Mouse (Mus musculus) erythroblast, embryonic 14.5 days (primary cell): ENCODE results near the gene Lhx8. TPM values are rescaled to one million over a fixed set of nuclear protein-coding genes. Genes with fewer than 3 reads are reported as not detected.

Source experiments
- H3K27me3 ChIP-seq: 2 replicates; pipeline ENCODE4 v1.6.1; 2012; ENCODE audit warnings: inconsistent platforms; ENCODE audit not compliant: control insufficient read depth
- H3K36me3 ChIP-seq: 2 replicates; pipeline ENCODE4 v1.6.1; 2012; ENCODE audit warnings: mild to moderate bottlenecking, inconsistent platforms; ENCODE audit not compliant: control insufficient read depth
- H3K4me1 ChIP-seq: 2 replicates; pipeline ENCODE4 v1.6.1; 2012; ENCODE audit warnings: inconsistent platforms; ENCODE audit not compliant: control insufficient read depth
- H3K4me3 ChIP-seq: replicated peaks from 2 replicates; pipeline ENCODE3; 2012; ENCODE audit warnings: moderate library complexity, mild to moderate bottlenecking, inconsistent platforms
- H3K9me3 ChIP-seq: 2 replicates; pipeline ENCODE4 v1.6.1; 2012; ENCODE audit warnings: low read length, inconsistent platforms, mixed read lengths; ENCODE audit not compliant: control insufficient read depth
- GATA1 ChIP-seq: IDR thresholded peaks from 2 replicates; pipeline ENCODE4 v1.6.1; 2012; ENCODE audit warnings: low read length, inconsistent platforms, mixed read lengths
- TAL1 ChIP-seq: IDR thresholded peaks from 3 replicates; pipeline ENCODE4 v1.6.1; 2012; ENCODE audit warnings: low read length, inconsistent platforms, mixed read lengths
- polyA plus RNA-seq: library from polyadenylated mRNA; stranded (reverse); fragments of >175 nt; gene quantifications from 2 replicates; pipeline ENCODE4 v1.2.3, GENCODE M21; 2012

Lhx8 gene
- polyA plus RNA-seq, 1 experiment = not detected

DNA sequence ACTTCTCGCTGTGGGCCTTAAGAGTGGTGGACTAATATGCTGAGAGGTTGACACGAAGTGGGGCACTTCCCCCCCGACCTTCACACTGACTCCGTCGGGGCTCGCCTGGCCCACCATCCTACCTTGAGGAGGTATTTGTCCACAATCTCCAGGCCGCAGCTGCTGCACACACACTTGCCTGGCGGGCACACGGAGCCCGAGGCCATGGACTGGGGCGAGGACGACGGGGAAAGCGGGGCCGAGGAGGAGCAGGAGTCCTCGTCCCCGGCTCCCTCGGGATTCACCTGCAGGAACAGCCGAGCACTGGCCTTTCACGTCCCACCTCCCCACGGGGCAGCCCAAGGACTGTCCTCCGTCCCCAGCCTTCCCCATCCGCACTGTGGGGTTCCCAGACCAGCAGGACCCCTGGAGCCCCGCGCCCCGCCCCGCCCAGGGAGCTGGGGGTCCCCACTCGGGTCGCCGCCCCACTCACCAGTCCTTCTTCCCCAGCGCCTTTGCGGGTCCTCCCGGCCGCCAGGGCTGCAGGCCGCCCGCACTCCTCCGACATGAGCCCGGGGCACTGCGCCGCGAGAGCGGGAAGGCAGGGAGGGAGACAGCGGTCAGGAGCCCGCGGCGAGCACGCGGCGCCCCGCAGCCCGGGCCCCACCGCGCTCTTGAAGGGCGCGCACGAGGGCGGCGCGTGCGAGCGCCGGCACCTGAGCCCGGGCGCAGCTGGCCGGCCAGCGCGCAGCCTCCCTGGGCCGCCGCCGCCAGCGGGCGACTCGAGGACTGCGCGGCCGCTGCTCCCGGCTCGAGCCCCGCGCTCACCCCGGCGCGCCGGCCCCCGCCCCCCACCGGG lies 2.4 kb downstream of the Lhx8 start:
- no peaks in the 10 kb centered on the region for H3K4me1 ChIP-seq
- H3K4me3 ChIP-seq = no peak overlapping the region
- H3K27me3 ChIP-seq = peaks cover 92% of the 10 kb centered on the region
- peaks cover 6% of the 10 kb centered on the region; the same call in 1 of the 2 replicates for H3K9me3 ChIP-seq
- no peak for TF ChIP-seq GATA1
- TF ChIP-seq TAL1 = no peak
- no peaks in the 10 kb centered on the region for H3K36me3 ChIP-seq

DNA sequence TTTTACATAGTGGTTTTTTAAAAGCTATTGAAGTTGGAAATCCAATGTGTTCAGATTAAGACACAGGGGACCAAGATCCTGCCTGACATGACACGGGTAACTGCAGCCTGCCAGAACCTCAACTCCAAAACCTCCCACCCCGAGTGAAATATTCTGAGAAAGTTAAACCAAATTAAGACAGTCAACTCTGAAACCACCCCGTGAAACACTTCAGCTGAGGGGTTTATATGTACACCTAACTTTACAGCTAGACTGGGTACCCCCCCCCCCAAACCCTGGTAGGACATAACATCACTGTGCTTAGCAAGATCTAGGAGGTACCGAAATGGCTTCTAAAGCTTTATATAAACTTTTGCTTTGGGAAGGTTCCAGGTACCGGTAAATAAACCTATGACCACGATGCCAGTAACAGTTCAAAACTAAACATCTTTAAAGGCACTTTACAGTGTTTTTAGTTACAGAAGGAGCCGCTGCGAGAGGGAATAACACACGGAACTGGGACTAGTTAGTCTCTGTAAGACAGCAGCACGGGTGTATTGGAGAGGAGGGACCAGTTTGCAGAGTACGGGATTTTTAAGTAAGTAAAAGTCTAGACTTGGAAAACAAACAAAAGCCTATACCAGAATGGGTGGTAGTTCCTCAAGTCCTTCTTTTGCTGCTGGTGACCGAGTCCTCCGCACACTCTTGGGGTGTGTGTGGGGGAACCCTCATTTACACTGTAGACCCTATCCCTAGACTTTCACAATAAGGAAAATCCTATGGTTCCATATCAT lies 3.2 kb downstream of the Lhx8 start:
- Histone ChIP-seq H3K27me3 (peaks cover 89% of the 10 kb centered on the region), H3K4me1 (no peaks in the 10 kb centered on the region), H3K9me3 (peaks cover 6% of the 10 kb centered on the region; the same call in 1 of the 2 replicates), H3K36me3 (no peaks in the 10 kb centered on the region), H3K4me3 (no peak overlapping the region)
- no peak for TF ChIP-seq GATA1
- no peak for TF ChIP-seq TAL1

DNA sequence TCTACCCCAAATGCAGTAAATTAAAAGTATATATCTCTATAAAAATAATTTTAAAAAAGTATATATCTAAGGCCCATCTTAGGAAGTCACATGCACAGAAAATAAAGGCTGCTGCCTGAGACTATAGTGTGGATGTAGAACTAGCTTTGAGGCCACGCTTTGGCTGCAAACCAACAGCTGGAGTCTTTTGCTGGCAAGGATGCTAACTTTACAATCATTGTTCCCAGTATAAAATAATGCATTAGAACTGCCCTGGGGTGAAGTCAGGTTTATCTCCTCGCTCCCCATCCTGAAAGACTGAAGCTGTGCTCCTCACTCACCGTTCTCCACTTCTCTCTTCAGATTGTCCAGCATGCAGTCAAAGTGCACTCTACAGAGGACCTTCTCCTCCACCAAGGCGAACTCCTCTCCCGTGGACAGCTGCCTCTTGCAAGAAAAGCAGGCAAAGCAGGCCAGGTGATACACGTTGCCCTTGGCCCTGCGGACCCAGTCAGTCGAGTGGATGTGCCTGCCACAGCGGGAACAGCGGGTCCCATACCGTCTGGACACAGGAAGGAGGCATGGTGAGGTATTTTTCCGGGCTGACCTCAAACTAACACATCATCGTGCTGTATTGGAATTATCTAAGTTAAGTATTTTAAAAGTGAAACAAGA lies 8.4 kb downstream of the Lhx8 start:
- TF ChIP-seq TAL1 (no peak), GATA1 (no peak)
- H3K4me3 ChIP-seq = no peak overlapping the region
- H3K9me3 ChIP-seq = no peaks in the 10 kb centered on the region
- H3K4me1 ChIP-seq = no peaks in the 10 kb centered on the region
- H3K36me3 ChIP-seq = no peaks in the 10 kb centered on the region
- H3K27me3 ChIP-seq = peaks cover 50% of the 10 kb centered on the region

GRCm38 (mm10) chr3:154317651-154318248 lies 12.7 kb downstream of the Lhx8 start:
- H3K27me3 ChIP-seq = peaks cover 18% of the 10 kb centered on the region
- TF ChIP-seq GATA1 (no peak), TAL1 (no peak)
- no peaks in the 10 kb centered on the region for H3K36me3 ChIP-seq
- no peak overlapping the region for H3K4me3 ChIP-seq
- no peaks in the 10 kb centered on the region for H3K4me1 ChIP-seq
- no peaks in the 10 kb centered on the region for H3K9me3 ChIP-seq

DNA sequence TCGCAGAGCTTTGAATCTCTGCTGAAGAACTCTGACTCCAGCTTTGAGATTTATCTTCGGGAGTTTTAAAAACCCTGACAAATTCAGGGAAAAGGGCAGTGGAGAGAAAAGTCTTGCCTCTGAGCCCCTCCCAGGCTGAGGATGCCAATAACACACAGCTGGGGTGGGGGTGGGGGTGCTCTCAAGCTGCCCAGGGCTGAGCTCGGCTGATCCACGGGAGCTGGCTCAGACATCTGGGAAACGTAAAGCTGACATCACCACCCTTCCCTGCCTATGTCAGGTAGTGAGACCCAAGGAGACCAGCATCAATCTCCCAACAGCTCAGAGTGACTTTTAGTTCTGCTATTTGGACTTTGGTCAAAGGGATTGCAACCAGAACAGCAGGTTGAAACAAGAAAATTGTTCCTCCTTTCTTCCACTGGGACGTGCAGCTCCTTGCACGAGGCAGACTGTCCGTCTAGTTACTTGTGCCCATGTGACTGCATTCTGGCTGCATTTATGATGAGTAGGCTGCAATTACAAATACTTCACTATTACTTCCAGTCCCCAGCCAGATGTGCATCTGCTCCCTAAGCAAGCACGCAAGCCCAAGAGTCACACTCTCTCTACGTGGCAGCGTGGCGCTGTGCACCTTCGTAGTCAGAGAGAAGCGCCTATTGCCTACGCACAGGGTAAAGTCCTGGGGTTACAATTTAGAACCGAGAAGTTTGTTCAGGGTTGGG lies 25.1 kb downstream of the Lhx8 start:
- TF ChIP-seq GATA1 (no peak), TAL1 (no peak)
- H3K27me3 ChIP-seq = no peaks in the 10 kb centered on the region
- H3K36me3 ChIP-seq = no peaks in the 10 kb centered on the region
- H3K9me3 ChIP-seq = no peaks in the 10 kb centered on the region
- no peak overlapping the region for H3K4me3 ChIP-seq
- H3K4me1 ChIP-seq = peaks cover 3% of the 10 kb centered on the region

DNA sequence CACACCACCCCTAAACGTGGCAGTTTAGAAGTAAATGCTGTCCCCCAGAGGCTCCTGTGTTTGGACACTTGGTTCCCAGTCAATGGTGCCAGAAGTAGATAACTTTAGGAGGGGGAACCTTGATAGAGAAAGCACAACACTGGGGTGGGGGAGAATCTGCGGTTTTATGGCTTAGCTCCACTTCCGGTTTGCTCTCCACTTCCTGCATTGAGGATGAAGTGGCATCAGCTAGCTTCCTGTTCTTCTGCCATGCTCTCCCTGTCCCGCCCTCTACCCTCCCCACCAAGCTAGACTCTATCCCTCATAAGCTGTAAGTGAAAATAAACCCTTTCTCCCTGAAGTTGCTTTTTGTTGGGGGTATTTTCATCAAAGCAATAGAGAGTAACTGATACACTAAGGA lies 29.4 kb downstream of the Lhx8 start:
- TF ChIP-seq GATA1 = no peak
- no peak overlapping the region for H3K4me3 ChIP-seq
- no peaks in the 10 kb centered on the region for H3K9me3 ChIP-seq
- H3K27me3 ChIP-seq = no peaks in the 10 kb centered on the region
- peaks cover 19% of the 10 kb centered on the region for H3K4me1 ChIP-seq
- H3K36me3 ChIP-seq = no peaks in the 10 kb centered on the region

DNA sequence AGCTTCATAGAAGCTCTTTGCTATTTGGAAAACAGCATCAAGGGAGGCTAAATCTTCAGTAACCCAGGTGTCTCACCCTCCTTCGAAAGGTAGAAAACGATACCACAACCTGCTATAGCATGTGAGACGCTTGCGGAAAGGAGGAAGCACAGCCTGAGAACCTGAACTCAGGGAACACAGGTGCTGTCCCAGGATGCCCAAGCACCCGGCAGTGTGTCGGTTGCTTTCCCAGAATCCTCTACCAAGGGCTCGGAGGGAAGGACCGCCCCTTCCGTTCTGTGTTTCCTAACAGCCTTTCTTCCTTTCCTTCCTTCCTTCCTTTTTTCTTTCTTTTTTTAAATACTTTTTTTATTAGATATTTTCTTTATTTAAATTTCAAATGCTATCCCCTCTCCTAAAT lies 30.5 kb downstream of the Lhx8 start:
- peaks cover 19% of the 10 kb centered on the region for H3K4me1 ChIP-seq
- H3K27me3 ChIP-seq = no peaks in the 10 kb centered on the region
- H3K4me3 ChIP-seq = no peak overlapping the region
- no peaks in the 10 kb centered on the region for H3K9me3 ChIP-seq
- no peaks in the 10 kb centered on the region for H3K36me3 ChIP-seq
- TF ChIP-seq GATA1 (no peak), TAL1 (no peak)

DNA sequence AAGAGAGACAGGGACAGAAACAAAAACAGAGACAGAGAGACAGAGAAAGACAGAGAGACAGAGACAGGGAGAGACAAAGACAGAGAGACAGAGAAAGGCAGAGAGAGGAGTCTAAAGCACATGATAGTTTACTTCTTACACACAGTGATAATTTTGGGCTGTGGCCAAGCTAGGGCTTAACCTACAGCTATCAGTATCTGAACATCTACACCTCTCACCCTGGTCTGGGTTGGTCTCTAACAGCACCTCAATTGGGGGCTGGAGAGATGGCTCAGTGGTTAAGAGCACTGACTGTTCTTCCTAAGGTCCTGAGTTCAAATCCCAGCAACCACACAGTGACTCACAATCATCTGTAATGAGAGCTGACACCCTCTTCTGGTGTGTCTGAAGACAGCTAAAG lies 32.0 kb downstream of the Lhx8 start:
- H3K9me3 ChIP-seq = no peaks in the 10 kb centered on the region
- H3K4me3 ChIP-seq = no peak overlapping the region
- H3K27me3 ChIP-seq = no peaks in the 10 kb centered on the region
- TF ChIP-seq GATA1 (no peak), TAL1 (no peak)
- no peaks in the 10 kb centered on the region for H3K36me3 ChIP-seq
- H3K4me1 ChIP-seq = peaks cover 19% of the 10 kb centered on the region
